Mouse (Mus musculus) midbrain, embryonic 14.5 days (tissue): ENCODE results near the gene Ahdc1. TPM values are rescaled to one million over a fixed set of nuclear protein-coding genes. Genes with fewer than 3 reads are reported as not detected.

Experiments
- ATAC-seq: fragments of 200-750 bp; cut with Nextera tagmentation; 2 replicates; pipeline ENCODE4 v1.8.0; 2017; ENCODE audit warnings: moderate number of reproducible peaks, moderate library complexity; ENCODE audit not compliant: low FRiP score, low TSS enrichment
- DNase-seq: peaks from one replicate; pipeline ENCODE4 v3.0.0-alpha.2; 2015
- H3K27ac ChIP-seq: fragments of 300-500 bp; sonication (generic); replicated peaks from 2 replicates; pipeline ENCODE4 v1.5.1; 2014; ENCODE audit warnings: mild to moderate bottlenecking, low read depth, low read length, moderate library complexity
- H3K27me3 ChIP-seq: fragments of 300-500 bp; sonication (generic); 2 replicates; pipeline ENCODE4 v1.6.1; 2014; ENCODE audit warnings: low read length, control low read depth, mixed read lengths; ENCODE audit not compliant: control insufficient read depth, insufficient read depth
- H3K36me3 ChIP-seq: fragments of 300-500 bp; sonication (generic); 2 replicates; pipeline ENCODE4 v1.6.1; 2014; ENCODE audit warnings: low read length, control low read depth; ENCODE audit not compliant: control insufficient read depth, insufficient read depth
- H3K4me1 ChIP-seq: fragments of 300-500 bp; sonication (generic); 2 replicates; pipeline ENCODE4 v1.6.1; 2014; ENCODE audit warnings: mild to moderate bottlenecking, antibody characterized with exemption, low read length, control low read depth; ENCODE audit not compliant: control insufficient read depth, insufficient read depth
- H3K4me2 ChIP-seq: fragments of 300-500 bp; sonication (generic); 2 replicates; pipeline ENCODE4 v1.6.1; 2014; ENCODE audit warnings: mild to moderate bottlenecking, low read length, moderate library complexity
- H3K4me3 ChIP-seq: fragments of 300-500 bp; sonication (generic); replicated peaks from 2 replicates; pipeline ENCODE4 v1.5.1; 2014; ENCODE audit warnings: low read depth, low read length
- H3K9ac ChIP-seq: fragments of 300-500 bp; sonication (generic); replicated peaks from 2 replicates; pipeline ENCODE4 v1.6.1; 2014; ENCODE audit warnings: mild to moderate bottlenecking, low read length, moderate library complexity
- H3K9me3 ChIP-seq: fragments of 300-500 bp; sonication (generic); 2 replicates; pipeline ENCODE4 v1.6.1; 2016; ENCODE audit warnings: low read length, control low read depth, mixed read lengths; ENCODE audit not compliant: control insufficient read depth
- WGBS: fragments of 180-500 bp; shearing (Covaris S2); extraction: QIAGEN DNeasy Blood & Tissue Kit; methylation state at CpG from one replicate; pipeline ENCODE4 v1.1.7; 2014; 5-methylcytosine and 5-hydroxymethylcytosine counted together
- polyA plus RNA-seq: library from polyadenylated mRNA; unstranded; fragments of >200 nt; fragmentation: Nextera tagmentation; extraction: Ambion mirVana; gene quantifications from 2 replicates; pipeline ENCODE4 v1.2.1, GENCODE M21; 2014

Gene Ahdc1
- polyA plus RNA-seq, 1 experiment from 2014 or later: 13.0 TPM

DNA sequence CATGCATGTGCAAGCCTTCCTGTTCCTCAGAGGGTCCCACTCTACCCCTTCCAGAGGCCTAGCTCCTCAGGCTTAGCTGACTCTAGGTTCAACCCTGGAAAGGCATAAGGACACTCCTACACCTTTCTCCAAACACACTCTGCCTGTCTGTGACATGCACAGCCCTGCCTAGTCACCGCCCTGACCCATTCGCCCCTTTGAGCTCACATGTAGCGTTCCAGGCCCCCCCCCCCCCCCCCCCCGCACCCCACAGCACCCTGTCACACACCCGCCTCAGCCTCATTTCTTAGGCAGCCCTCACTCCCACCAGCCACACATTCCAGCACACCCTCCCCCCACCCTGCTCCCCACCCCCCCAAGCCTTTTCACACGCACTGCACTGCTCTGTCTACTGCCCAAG is 9.7 kb downstream of the Ahdc1 start:
- Histone ChIP-seq H3K4me3 (no peak overlapping the region), H3K9ac (peak overlapping the region; percentile 23; the same call in 1 of the 2 replicates), H3K4me1 (peaks cover 79% of the 10 kb centered on the region), H3K27ac (peak overlapping the region; percentile 75), H3K36me3 (no peaks in the 10 kb centered on the region), H3K9me3 (no peaks in the 10 kb centered on the region), H3K27me3 (no peaks in the 10 kb centered on the region), H3K4me2 (peak overlapping the region; percentile 49)
- DNase-seq: no peak
- whole genome bisulfite sequencing: 19% methylated on average over 4 of the region's 6 CpGs
- no peak for ATAC-seq

GRCm38 (mm10) chr4:133021181-133021671 is 10.2 kb downstream of the Ahdc1 start:
- ATAC-seq (no peak), DNase-seq (peak; percentile 69)
- H3K36me3 ChIP-seq: no peaks in the 10 kb centered on the region
- H3K4me2 ChIP-seq: peak overlapping the region; percentile 49
- H3K27me3 ChIP-seq: no peaks in the 10 kb centered on the region
- H3K4me1 ChIP-seq: peaks cover 79% of the 10 kb centered on the region
- peak overlapping the region; percentile 26; the same call in 1 of the 2 replicates for H3K9ac ChIP-seq
- WGBS: 2% methylated on average over 9 of the region's 9 CpGs
- H3K9me3 ChIP-seq: no peaks in the 10 kb centered on the region
- H3K27ac ChIP-seq: peak overlapping the region; percentile 75
- H3K4me3 ChIP-seq: no peak overlapping the region

GRCm38 (mm10) chr4:133022217-133022616 is 11.2 kb downstream of the Ahdc1 start:
- no peak; the same call in 1 of the 2 replicates for ATAC-seq
- H3K9me3 ChIP-seq: no peaks in the 10 kb centered on the region
- H3K4me3 ChIP-seq: peak overlapping the region; percentile 7; the same call in 1 of the 2 replicates
- 5% methylated on average over 14 of the region's 14 CpGs for WGBS
- peaks cover 3% of the 10 kb centered on the region; the same call in 1 of the 2 replicates for H3K36me3 ChIP-seq
- peak overlapping the region; percentile 49 for H3K4me2 ChIP-seq
- no peaks in the 10 kb centered on the region for H3K27me3 ChIP-seq
- DNase-seq: peak; percentile 71
- peak overlapping the region; percentile 26 for H3K9ac ChIP-seq
- H3K4me1 ChIP-seq: peaks cover 78% of the 10 kb centered on the region
- H3K27ac ChIP-seq: peak overlapping the region; percentile 75

DNA sequence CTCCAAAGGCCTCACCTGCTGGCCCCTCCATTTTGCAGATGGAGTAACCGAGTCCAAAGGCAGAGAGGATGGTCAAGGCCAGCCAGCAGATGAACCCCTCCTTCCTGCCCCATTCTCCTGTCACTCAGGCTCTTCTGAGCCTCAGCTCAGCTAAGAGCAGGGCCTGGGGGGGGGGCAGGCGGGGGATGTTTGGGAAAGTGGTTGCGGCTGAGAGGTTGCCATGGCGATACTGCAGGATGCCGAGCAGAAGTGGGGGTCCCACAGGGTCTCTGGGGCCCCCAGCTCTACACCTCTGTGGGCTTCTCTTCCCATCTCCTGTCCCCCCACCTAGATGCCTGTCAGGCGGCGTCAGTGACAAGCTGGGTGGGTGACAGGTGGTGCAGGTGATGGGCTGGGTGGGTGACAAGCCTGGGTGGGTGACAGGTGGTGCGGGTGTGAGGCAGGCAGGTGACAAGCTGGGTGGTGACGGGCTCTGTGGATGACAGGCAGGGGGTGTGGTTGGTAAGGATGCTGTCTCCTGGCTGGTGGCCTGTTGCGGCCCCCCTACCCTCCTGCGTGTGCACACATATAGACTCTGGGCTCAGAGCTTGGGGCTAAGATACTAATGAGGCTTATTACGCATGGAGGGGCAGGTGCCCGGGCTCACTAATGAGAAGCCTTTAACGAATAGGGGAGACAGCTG is 12.0 kb downstream of the Ahdc1 start:
- 9% methylated on average over 14 of the region's 14 CpGs for WGBS
- Histone ChIP-seq H3K4me1 (peaks cover 73% of the 10 kb centered on the region), H3K9me3 (no peaks in the 10 kb centered on the region), H3K36me3 (peaks cover 4% of the 10 kb centered on the region; the same call in 1 of the 2 replicates), H3K9ac (0 out of 2 replicates have a peak overlapping the region, but pooled peaks have one; percentile 26), H3K4me2 (peak overlapping the region; percentile 49), H3K27ac (peak overlapping the region; percentile 75), H3K27me3 (no peaks in the 10 kb centered on the region), H3K4me3 (no peak overlapping the region; the same call in 1 of the 2 replicates)
- ATAC-seq (peak; percentile 35; the same call in 1 of the 2 replicates), DNase-seq (peak; percentile 78)

- DNase-seq (peak; percentile 64), ATAC-seq (no peak)
- Histone ChIP-seq H3K9ac (no peak overlapping the region), H3K36me3 (peaks cover 4% of the 10 kb centered on the region; the same call in 1 of the 2 replicates), H3K4me3 (no peak overlapping the region), H3K4me2 (no peak overlapping the region), H3K9me3 (no peaks in the 10 kb centered on the region), H3K27me3 (no peaks in the 10 kb centered on the region), H3K27ac (peak overlapping the region; percentile 75), H3K4me1 (peaks cover 73% of the 10 kb centered on the region)
- WGBS: 60% methylated on average over 6 of the region's 6 CpGs
Measured at GRCm38 (mm10) chr4:133023636-133024035, 12.6 kb downstream of the Ahdc1 start.

GRCm38 (mm10) chr4:133024404-133024803 is 13.3 kb downstream of the Ahdc1 start:
- Histone ChIP-seq H3K36me3 (peaks cover 4% of the 10 kb centered on the region; the same call in 1 of the 2 replicates), H3K4me2 (no peak overlapping the region), H3K27ac (peak overlapping the region; percentile 64), H3K9me3 (no peaks in the 10 kb centered on the region), H3K4me3 (no peak overlapping the region), H3K27me3 (no peaks in the 10 kb centered on the region), H3K9ac (no peak overlapping the region), H3K4me1 (peaks cover 73% of the 10 kb centered on the region)
- DNase-seq (no peak), ATAC-seq (no peak)
- 7% methylated on average over 3 of the region's 4 CpGs for WGBS

GRCm38 (mm10) chr4:133024969-133025685 is 14.1 kb downstream of the Ahdc1 start:
- Histone ChIP-seq H3K9me3 (no peaks in the 10 kb centered on the region), H3K4me2 (0 out of 2 replicates have a peak overlapping the region, but pooled peaks have one; percentile 12), H3K27me3 (no peaks in the 10 kb centered on the region), H3K4me1 (peaks cover 70% of the 10 kb centered on the region), H3K4me3 (no peak overlapping the region), H3K9ac (no peak overlapping the region; the same call in 1 of the 2 replicates), H3K27ac (peak overlapping the region; percentile 64), H3K36me3 (peaks cover 4% of the 10 kb centered on the region; the same call in 1 of the 2 replicates)
- WGBS: 7% methylated on average over 10 of the region's 10 CpGs
- ATAC-seq: no peak
- no peak for DNase-seq

- H3K9me3 ChIP-seq: no peaks in the 10 kb centered on the region
- no peak overlapping the region for H3K4me3 ChIP-seq
- no peak overlapping the region for H3K4me2 ChIP-seq
- 64% methylated on average over 10 of the region's 10 CpGs for WGBS
- H3K27me3 ChIP-seq: no peaks in the 10 kb centered on the region
- 0 out of 2 replicates have a peak overlapping the region, but pooled peaks have one; percentile 23 for H3K9ac ChIP-seq
- peak overlapping the region; percentile 64 for H3K27ac ChIP-seq
- peaks cover 4% of the 10 kb centered on the region; the same call in 1 of the 2 replicates for H3K36me3 ChIP-seq
- H3K4me1 ChIP-seq: peaks cover 58% of the 10 kb centered on the region
- DNase-seq (no peak), ATAC-seq (no peak)
Measured at GRCm38 (mm10) chr4:133026272-133026671, 15.2 kb downstream of the Ahdc1 start.
